Comparison of ENCODE assay signal across 15 mouse cellular contexts in the genomic region with DNA sequence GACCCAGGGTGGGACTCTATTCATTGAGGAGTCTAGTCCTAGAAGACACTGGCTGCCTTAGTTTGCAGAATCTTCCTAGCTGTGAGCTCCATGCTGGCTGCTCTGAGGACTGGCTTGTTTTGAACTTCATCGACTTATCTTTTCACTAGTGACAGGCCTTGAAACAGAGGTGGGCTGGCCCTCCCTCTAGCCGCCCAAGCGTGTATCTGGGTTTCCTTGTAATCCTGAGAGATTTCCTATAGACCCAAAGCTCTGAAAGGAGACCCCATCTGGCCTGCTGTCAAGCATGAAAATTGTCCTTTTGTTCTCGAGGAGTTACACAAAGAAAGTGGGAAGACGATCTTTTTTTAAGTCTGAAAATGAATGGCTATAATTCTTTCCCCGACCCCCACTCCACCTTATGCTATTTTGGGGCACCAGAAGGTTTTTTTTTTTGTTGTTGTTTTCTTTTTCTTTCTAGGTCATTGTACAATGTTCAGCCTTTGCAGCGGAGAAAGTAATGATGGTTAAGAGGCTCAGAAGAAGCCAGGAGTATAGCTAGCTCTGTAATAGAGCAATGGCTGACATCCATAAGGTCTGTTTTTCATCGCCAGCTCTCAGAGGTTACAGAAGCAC.
DNase-seq lines count a peak whose midpoint lies in the region; ATAC-seq and TF ChIP-seq lines count a peak whose summit lies in the region.
"Had no signal": no experiment of that assay in that cellular context is flagged by ENCODE, and none has a peak within 500 bp of the region (broad histone marks: within the 10 kb centered on the region; RNA-seq: fewer than 3 reads in every experiment).

No protein-coding gene starts in this region.

- peak overlapping the region; percentile 76 for H3K27ac ChIP-seq in forebrain, embryonic 10.5 days
- H3K27ac ChIP-seq in forebrain, embryonic 16.5 days (ENCODE audit: low read length), result no peak overlapping the region
- peak overlapping the region; percentile 72 for H3K27ac ChIP-seq in midbrain, embryonic 10.5 days (replicated peaks)
- no peak overlapping the region for H3K27ac ChIP-seq in midbrain, postnatal 0 days (ENCODE audit: low read depth, low read length)
- 0 out of 2 replicates have a peak overlapping the region, but pooled peaks have one; percentile 27 for H3K27ac ChIP-seq in limb, embryonic 10.5 days
- H3K27ac ChIP-seq in neural tube, embryonic 13.5 days (replicated peaks), result peak overlapping the region; percentile 20; the same call in 1 of the 2 replicates
- H3K27ac ChIP-seq: layer of hippocampus, adult 2 months; liver, embryonic 12.5 days had no signal

- WGBS in forebrain, embryonic 10.5 days, result 13% methylated on average over 8 of the region's 8 CpGs
- WGBS in forebrain, embryonic 16.5 days, result 6% methylated on average over 8 of the region's 8 CpGs
- 21% methylated on average over 8 of the region's 8 CpGs for WGBS in midbrain, embryonic 10.5 days
- 23% methylated on average over 8 of the region's 8 CpGs for WGBS in midbrain, postnatal 0 days
- 71% methylated on average over 8 of the region's 8 CpGs for WGBS in limb, embryonic 10.5 days
- 12% methylated on average over 8 of the region's 8 CpGs for WGBS in neural tube, embryonic 13.5 days

- H3K4me3 ChIP-seq in forebrain, embryonic 10.5 days, result peak overlapping the region; percentile 14; the same call in 1 of the 2 replicates
- H3K4me3 ChIP-seq in forebrain, embryonic 16.5 days (replicated peaks; ENCODE audit: low read length), result no peak overlapping the region
- H3K4me3 ChIP-seq in midbrain, embryonic 10.5 days, result no peak overlapping the region
- no peak overlapping the region for H3K4me3 ChIP-seq in midbrain, postnatal 0 days (ENCODE audit: low read depth, low read length)
- no peak overlapping the region for H3K4me3 ChIP-seq in limb, embryonic 10.5 days
- no peak overlapping the region for H3K4me3 ChIP-seq in neural tube, embryonic 13.5 days
- H3K4me3 ChIP-seq: layer of hippocampus, adult 2 months; liver, embryonic 12.5 days had no signal

- ATAC-seq in forebrain, embryonic 16.5 days, result no peak
- ATAC-seq in midbrain, postnatal 0 days (ENCODE audit: low FRiP score), result no peak
- ATAC-seq in neural tube, embryonic 13.5 days (ENCODE audit: low read depth), result no peak
- ATAC-seq in erythroblast, adult 5-6 weeks (replicated peaks; ENCODE audit: low FRiP score, poor library complexity, severe bottlenecking), result no peak
- ATAC-seq in erythroid progenitor cell, adult 5-6 weeks (replicated peaks; ENCODE audit: low FRiP score, poor library complexity, severe bottlenecking), result no peak
- ATAC-seq: liver, embryonic 12.5 days; Patski had no signal

- no peak overlapping the region for H3K9ac ChIP-seq in forebrain, embryonic 16.5 days (replicated peaks; ENCODE audit: low read depth, low read length)
- H3K9ac ChIP-seq in midbrain, postnatal 0 days (replicated peaks; ENCODE audit: low read length, poor library complexity, severe bottlenecking), result no peak overlapping the region
- H3K9ac ChIP-seq in neural tube, embryonic 13.5 days, result no peak overlapping the region
- H3K9ac ChIP-seq: liver, embryonic 12.5 days had no signal

- H3K36me3 ChIP-seq in forebrain, embryonic 10.5 days (replicated peaks), result no peaks in the 10 kb centered on the region
- no peaks in the 10 kb centered on the region for H3K36me3 ChIP-seq in forebrain, embryonic 16.5 days (ENCODE audit: control insufficient read depth, insufficient read depth)
- H3K36me3 ChIP-seq in midbrain, embryonic 10.5 days, result no peaks in the 10 kb centered on the region
- no peaks in the 10 kb centered on the region for H3K36me3 ChIP-seq in midbrain, postnatal 0 days (ENCODE audit: insufficient read depth, low read length)
- H3K36me3 ChIP-seq in limb, embryonic 10.5 days, result no peaks in the 10 kb centered on the region
- H3K36me3 ChIP-seq in neural tube, embryonic 13.5 days, result no peaks in the 10 kb centered on the region
- H3K36me3 ChIP-seq: liver, embryonic 12.5 days had no signal

- H3K27me3 ChIP-seq in forebrain, embryonic 10.5 days (ENCODE audit: poor library complexity, severe bottlenecking), result peaks cover 16% of the 10 kb centered on the region; the same call in 1 of the 2 replicates
- H3K27me3 ChIP-seq in forebrain, embryonic 16.5 days (replicated peaks; ENCODE audit: control insufficient read depth, insufficient read depth, low read length), result no peaks in the 10 kb centered on the region
- H3K27me3 ChIP-seq in midbrain, embryonic 10.5 days (ENCODE audit: low read depth, poor library complexity, severe bottlenecking), result peaks cover 85% of the 10 kb centered on the region
- H3K27me3 ChIP-seq in midbrain, postnatal 0 days (ENCODE audit: insufficient read depth, low read length), result no peaks in the 10 kb centered on the region
- H3K27me3 ChIP-seq in limb, embryonic 10.5 days (ENCODE audit: low read depth, poor library complexity, severe bottlenecking), result no peaks in the 10 kb centered on the region
- no peaks in the 10 kb centered on the region for H3K27me3 ChIP-seq in neural tube, embryonic 13.5 days
- H3K27me3 ChIP-seq: liver, embryonic 12.5 days; Patski had no signal

- H3K4me2 ChIP-seq in forebrain, embryonic 16.5 days (ENCODE audit: low read length), result no peak overlapping the region
- no peak overlapping the region for H3K4me2 ChIP-seq in midbrain, postnatal 0 days (ENCODE audit: low read depth, low read length, poor library complexity, severe bottlenecking)
- no peak overlapping the region for H3K4me2 ChIP-seq in neural tube, embryonic 13.5 days
- H3K4me2 ChIP-seq: liver, embryonic 12.5 days had no signal

- H3K4me1 ChIP-seq in forebrain, embryonic 10.5 days, result peaks cover 65% of the 10 kb centered on the region
- peaks cover 14% of the 10 kb centered on the region for H3K4me1 ChIP-seq in forebrain, embryonic 16.5 days (replicated peaks; ENCODE audit: control insufficient read depth, insufficient read depth, low read length)
- H3K4me1 ChIP-seq in midbrain, embryonic 10.5 days, result peaks cover 56% of the 10 kb centered on the region
- H3K4me1 ChIP-seq in midbrain, postnatal 0 days (ENCODE audit: insufficient read depth, low read length), result peaks cover 7% of the 10 kb centered on the region; the same call in 1 of the 2 replicates
- H3K4me1 ChIP-seq in limb, embryonic 10.5 days, result peaks cover 35% of the 10 kb centered on the region
- peaks cover 46% of the 10 kb centered on the region for H3K4me1 ChIP-seq in neural tube, embryonic 13.5 days (replicated peaks)

- peak; percentile 56 for DNase-seq in forebrain, embryonic 10.5 days (ENCODE audit: extremely low spot score, low spot score)
- peak; percentile 81 for DNase-seq in midbrain, embryonic 10.5 days (ENCODE audit: low spot score)
- DNase-seq in midbrain, postnatal 0 days (ENCODE audit: low spot score), result no peak
- DNase-seq in limb, embryonic 10.5 days (ENCODE audit: low spot score), result no peak
- DNase-seq: cerebellum, postnatal 14 days; gastrocnemius, postnatal 14 days; heart, postnatal 14 days; thymus, adult 18-20 months had no signal

- H3K9me3 ChIP-seq in forebrain, embryonic 10.5 days, result no peaks in the 10 kb centered on the region; the same call in 1 of the 2 replicates
- no peaks in the 10 kb centered on the region for H3K9me3 ChIP-seq in forebrain, embryonic 16.5 days (ENCODE audit: control insufficient read depth, low read length)
- peaks cover 3% of the 10 kb centered on the region; the same call in 1 of the 2 replicates for H3K9me3 ChIP-seq in midbrain, embryonic 10.5 days (replicated peaks)
- H3K9me3 ChIP-seq in midbrain, postnatal 0 days (ENCODE audit: low read length), result no peaks in the 10 kb centered on the region
- no peaks in the 10 kb centered on the region for H3K9me3 ChIP-seq in limb, embryonic 10.5 days (replicated peaks)
- H3K9me3 ChIP-seq in neural tube, embryonic 13.5 days, result no peaks in the 10 kb centered on the region
- H3K9me3 ChIP-seq: liver, embryonic 12.5 days had no signal

- no peak for TF ChIP-seq CTCF in midbrain, postnatal 0 days (IDR thresholded peaks at IDR 0.05)

Comparison
In these comparisons a context has a peak if more than half of its experiments do, and no peak if none do; other contexts are left out.
1. DNase-seq: peak in forebrain, embryonic 10.5 days (single experiment) and midbrain, embryonic 10.5 days (single experiment); none in midbrain, postnatal 0 days (single experiment) and limb, embryonic 10.5 days (single experiment).
2. H3K27ac ChIP-seq: peak in forebrain, embryonic 10.5 days (single experiment), midbrain, embryonic 10.5 days (single experiment), limb, embryonic 10.5 days (single experiment) and neural tube, embryonic 13.5 days (single experiment); none in forebrain, embryonic 16.5 days (single experiment) and midbrain, postnatal 0 days (single experiment).